Mouse (Mus musculus) CH12F3 (cell line): ENCODE results near the gene Mblac1.

Experiments used
- in situ Hi-C: fragments of 300-500 bp; cut with MboI; formaldehyde crosslinking; loops from 2 replicates; pipeline ENCODE4 v1.14.3; 2020; ENCODE audit warnings: low sequenced_read_pairs

Gene Mblac1

GRCm38 (mm10) chr5:138193771-138194727 is at the start of gene Mblac1:
Gene Mblac1 (plus strand): TSS chr5:138194314.
- in situ Hi-C loops = no loop called here

GRCm38 (mm10) chr5:138154390-138154789 is 39.7 kb upstream of the Mblac1 start:
- in situ Hi-C loops = no loop called here

DNA sequence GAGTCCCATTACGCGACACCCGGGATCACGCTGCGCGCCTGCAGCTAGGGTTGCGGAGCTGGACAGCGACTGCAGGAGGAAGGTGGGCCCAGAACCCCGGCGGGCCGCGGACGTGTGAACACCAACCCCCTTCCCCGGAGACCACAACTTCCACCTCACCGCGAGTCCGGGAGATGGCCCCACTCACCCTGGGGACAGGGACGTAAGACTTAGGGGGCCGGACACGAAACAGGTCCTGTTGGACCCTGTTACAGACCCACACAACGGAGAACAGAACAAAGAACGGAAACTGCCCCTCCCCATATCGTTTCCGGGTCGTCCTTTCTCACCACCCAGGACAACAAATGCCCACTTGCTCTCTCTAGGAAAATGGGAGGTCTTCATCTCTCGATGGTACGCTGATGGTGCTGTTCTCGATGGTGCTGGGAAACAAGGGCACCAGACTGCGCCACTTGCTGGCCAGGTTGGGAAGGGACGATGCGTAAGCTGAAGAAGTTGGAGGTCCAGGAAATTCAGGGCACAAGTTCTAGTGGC is 38.6 kb upstream of the Mblac1 start, which contains the start of gene Zfp113:
Gene Zfp113, minus strand, starts transcription at position 302 of the 534 bp plus-strand sequence.
- in situ Hi-C loops = no loop called here

GRCm38 (mm10) chr5:138160224-138160762 is 33.8 kb upstream of the Mblac1 start:
- in situ Hi-C loops = no loop called here

- in situ Hi-C loops = no loop called here
Observed at GRCm38 (mm10) chr5:138160842-138161665, 33.1 kb upstream of the Mblac1 start, which contains the start of gene Cops6. Gene Cops6 (plus strand): TSS chr5:138161071.

DNA sequence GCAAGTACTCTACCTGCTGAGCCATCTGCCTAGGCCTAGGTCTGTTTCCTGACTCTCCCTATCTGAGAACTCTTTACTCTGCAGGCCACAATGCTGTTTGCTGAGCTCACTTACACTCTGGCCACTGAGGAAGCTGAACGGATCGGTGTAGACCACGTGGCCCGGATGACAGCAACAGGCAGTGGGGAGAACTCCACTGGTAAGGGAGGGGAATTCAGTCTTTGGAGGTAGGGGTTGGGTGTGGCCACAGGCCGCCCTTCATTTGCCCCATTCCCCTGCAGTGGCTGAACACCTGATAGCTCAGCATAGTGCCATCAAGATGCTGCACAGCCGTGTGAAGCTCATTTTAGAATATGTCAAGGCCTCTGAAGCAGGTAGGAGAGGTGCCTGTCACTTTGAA is 31.1 kb upstream of the Mblac1 start:
- in situ Hi-C loops = no loop called here

- in situ Hi-C loops = no loop called here
Observed at GRCm38 (mm10) chr5:138163610-138164009, 30.5 kb upstream of the Mblac1 start.

GRCm38 (mm10) chr5:138165594-138165993 is 28.5 kb upstream of the Mblac1 start:
- in situ Hi-C loops = no loop called here

DNA sequence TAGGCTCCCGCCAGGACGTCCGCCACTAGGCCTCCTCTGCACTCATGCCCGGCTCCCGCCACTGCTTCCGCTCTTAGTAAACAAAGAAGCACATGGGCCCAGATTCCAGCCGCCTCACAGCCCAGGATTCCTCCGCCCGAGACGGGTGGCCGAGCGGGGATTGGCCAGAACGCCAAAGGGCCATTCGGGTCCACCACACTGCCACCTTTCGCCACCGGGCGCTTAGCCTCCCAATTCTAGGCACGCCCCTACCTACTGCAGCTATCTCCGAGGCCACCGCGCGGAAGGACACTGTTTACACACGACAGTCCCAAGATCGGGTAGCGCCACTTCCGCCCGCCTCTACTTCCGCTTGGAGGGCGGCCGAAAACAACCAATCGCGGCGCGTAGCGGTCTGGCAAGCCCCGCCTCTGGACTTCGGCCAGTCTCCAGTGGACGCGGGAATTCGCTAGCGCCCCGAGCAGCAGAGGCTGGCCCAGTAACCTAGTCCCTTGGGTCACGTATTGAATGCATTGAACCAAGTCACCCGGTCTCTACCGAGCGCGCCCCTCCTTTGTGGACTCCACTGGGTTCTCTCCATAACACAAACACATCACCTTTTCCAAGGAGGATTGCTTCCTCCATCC is 23.1 kb upstream of the Mblac1 start:
- in situ Hi-C loops = no loop called here

GRCm38 (mm10) chr5:138171695-138172491 is 22.2 kb upstream of the Mblac1 start, which contains the start of the genes Ap4m1 and Mcm7:
Gene Ap4m1 (plus strand): TSS chr5:138172002.
Gene Mcm7 (minus strand): TSS chr5:138172422.
- in situ Hi-C loops = no loop called here

GRCm38 (mm10) chr5:138173217-138173616 is 20.9 kb upstream of the Mblac1 start:
- in situ Hi-C loops = no loop called here

GRCm38 (mm10) chr5:138186950-138187638 is 7.0 kb upstream of the Mblac1 start, which contains the start of the genes Taf6 and Cnpy4:
Gene Taf6 (minus strand): TSS chr5:138187451.
Gene Cnpy4 (plus strand): TSS chr5:138187485.
- in situ Hi-C loops = no loop called here

DNA sequence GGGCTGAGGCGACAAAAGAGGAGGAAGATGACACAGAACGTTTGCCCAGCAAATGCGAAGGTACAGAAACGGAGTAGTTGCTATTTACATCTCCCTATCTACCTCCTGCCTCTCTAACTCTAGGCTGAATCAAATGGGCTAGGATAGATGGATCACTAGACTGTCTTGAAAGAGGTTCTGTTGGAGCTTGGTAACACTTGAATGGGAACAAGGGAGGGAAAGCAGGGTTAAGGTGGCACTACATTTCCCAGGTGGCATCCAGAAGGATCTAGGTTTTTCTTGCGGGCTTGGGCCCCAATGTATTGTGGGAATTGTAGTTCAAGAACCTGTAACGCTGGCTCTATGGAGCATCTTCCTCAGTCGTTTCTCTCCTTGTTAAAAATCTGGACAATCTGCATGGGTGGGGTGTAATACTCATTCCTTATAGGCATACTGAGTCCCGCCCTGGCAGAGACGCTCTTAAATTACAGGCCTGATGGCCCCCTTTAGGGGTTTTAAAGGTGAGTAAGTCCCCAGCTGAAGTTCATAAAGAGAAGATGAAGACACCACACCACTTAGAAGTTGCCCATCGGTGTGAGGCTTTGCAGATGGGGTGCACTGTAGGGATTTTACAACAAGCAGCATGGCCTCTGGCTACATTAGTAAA is 6.3 kb upstream of the Mblac1 start:
- in situ Hi-C loops = no loop called here

- in situ Hi-C loops = no loop called here
Observed at GRCm38 (mm10) chr5:138194755-138195345, 736 bp downstream of the Mblac1 start.

DNA sequence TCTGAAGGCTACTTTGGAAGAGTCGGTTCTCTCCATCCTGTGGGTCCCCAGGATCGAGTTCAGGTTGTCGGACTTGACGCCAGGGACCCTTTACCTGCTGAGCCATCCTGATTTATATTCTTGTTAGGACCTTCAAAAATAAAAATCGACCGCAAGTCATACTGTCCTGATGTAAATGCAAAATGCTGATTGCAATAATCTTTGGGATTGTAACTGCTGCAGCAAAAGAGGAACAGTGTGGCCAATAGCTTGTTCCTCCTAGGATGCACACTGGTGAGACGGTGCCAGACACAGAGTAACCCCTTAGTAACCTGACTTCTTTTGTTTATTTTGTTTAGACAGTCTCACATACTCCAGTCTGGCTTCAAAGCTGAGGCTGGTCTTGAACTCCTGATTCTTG is 1.3 kb downstream of the Mblac1 start:
- in situ Hi-C loops = no loop called here

- in situ Hi-C loops = no loop called here
Observed at GRCm38 (mm10) chr5:138199576-138199975, 5.5 kb downstream of the Mblac1 start.

- in situ Hi-C loops = no loop called here
Observed at GRCm38 (mm10) chr5:138202086-138202485, 8.0 kb downstream of the Mblac1 start.

DNA sequence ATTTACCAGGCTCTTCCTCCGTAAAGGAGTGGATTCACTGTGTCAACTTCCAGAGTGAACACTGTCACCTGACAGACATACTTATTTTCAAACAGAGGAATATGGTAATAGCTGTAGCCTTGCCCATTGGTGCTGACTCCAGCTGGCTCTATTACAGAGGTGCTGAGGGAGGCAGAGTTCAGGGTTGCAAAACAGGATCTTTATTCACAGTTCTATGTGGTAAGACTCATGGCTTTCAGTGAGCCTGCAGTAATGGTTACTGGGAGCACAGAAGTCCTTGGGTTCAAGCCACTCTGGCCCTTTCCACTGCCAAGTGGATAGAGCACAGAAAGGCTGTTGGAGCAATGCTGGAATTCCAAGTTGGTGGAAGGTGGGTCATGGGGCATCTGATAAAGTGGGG is 13.1 kb downstream of the Mblac1 start:
- in situ Hi-C loops = no loop called here
